Mouse (Mus musculus): ENCODE data around the gene Hrh1.

The Hrh1 gene

DNA sequence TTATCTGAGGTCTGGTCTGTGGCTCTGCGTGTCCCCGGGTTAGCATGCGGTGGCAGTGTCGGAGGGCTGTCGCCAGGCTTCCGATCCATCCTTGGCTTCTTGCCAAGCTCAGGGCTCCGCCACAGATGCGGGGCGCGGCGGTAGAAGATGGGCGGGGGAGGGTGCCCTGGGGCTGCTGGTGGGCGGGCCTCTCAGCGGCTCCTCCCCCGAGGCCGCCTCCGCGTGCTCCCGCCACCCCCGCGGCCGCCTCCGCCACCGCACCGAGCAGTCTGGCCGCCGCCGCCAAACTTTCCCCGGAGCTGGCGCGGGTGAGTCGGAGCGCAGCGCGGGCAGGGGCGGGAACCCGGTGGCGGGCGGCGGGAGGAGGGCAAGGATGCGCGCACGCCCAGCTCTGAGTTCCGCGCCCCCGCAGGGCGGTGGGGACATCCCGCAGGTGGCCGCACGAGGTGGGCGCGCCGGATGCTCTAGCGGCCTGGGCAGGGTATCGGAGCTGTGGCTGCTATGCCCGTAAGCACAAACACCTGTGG is at the start of gene Hrh1:
Gene Hrh1 (plus strand): TSS at position 246 of the 527 bp plus-strand sequence.
- TF ChIP-seq GATA4 (IDR thresholded peaks at IDR 0.05; ENCODE audit: insufficient replicate concordance, low read length), result no peak

GRCm38 (mm10) chr6:114354635-114355034 is 43.1 kb upstream of the Hrh1 start:
- no peak for TF ChIP-seq GATA4 (IDR thresholded peaks at IDR 0.05; ENCODE audit: insufficient replicate concordance, low read length)

- TF ChIP-seq GATA4 (IDR thresholded peaks at IDR 0.05; ENCODE audit: insufficient replicate concordance, low read length), result no peak
Observed at GRCm38 (mm10) chr6:114358171-114358570, 39.6 kb upstream of the Hrh1 start.

DNA sequence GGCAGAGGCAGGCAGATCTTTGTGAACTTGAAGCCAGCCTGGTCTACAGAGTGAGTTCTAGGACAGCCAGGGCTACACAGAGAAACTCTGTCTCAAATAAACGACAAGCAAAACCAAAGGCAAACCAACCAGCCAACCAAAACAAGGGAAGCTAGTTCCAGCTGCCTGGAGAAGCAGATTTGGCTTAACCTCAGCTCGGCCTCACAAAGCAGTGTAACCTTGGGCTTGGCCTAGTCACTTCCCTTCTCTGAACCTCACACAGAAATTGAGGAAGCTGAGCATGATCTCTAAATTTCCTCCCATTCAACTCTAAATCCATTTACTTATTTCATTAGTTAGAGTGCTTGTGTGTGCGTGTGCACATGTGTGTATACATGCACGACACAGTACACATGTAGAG is 35.4 kb upstream of the Hrh1 start:
- no peak for TF ChIP-seq GATA4 (IDR thresholded peaks at IDR 0.05; ENCODE audit: insufficient replicate concordance, low read length)

- TF ChIP-seq GATA4 (IDR thresholded peaks at IDR 0.05; ENCODE audit: insufficient replicate concordance, low read length), result no peak
Observed at GRCm38 (mm10) chr6:114363740-114364139, 34.0 kb upstream of the Hrh1 start.

- no peak for TF ChIP-seq GATA4 (IDR thresholded peaks at IDR 0.05; ENCODE audit: insufficient replicate concordance, low read length)
Observed at GRCm38 (mm10) chr6:114364734-114365133, 33.0 kb upstream of the Hrh1 start.

DNA sequence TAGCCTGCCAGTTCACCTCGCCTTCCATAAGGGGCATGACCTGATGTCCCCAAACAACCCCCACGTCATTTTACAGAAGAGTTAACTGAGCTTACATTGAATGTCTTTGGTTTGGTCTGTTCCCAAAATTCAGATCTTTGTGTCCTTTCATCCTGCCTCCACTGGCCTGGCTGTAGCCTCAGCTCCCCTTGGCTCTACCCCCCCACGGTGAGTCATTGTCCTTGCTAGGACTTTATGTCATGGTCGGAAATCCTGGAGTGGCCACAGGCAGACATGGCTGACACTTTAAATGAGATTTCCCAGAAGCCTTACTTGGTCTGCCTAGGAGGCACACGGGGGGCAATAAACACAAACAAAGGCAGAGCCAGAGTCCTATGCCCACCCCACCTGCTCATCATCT is 31.5 kb upstream of the Hrh1 start:
- TF ChIP-seq GATA4 (IDR thresholded peaks at IDR 0.05; ENCODE audit: insufficient replicate concordance, low read length), result no peak

GRCm38 (mm10) chr6:114367681-114368080 is 30.1 kb upstream of the Hrh1 start:
- no peak for TF ChIP-seq GATA4 (IDR thresholded peaks at IDR 0.05; ENCODE audit: insufficient replicate concordance, low read length)

GRCm38 (mm10) chr6:114368196-114368595 is 29.5 kb upstream of the Hrh1 start:
- no peak for TF ChIP-seq GATA4 (IDR thresholded peaks at IDR 0.05; ENCODE audit: insufficient replicate concordance, low read length)

DNA sequence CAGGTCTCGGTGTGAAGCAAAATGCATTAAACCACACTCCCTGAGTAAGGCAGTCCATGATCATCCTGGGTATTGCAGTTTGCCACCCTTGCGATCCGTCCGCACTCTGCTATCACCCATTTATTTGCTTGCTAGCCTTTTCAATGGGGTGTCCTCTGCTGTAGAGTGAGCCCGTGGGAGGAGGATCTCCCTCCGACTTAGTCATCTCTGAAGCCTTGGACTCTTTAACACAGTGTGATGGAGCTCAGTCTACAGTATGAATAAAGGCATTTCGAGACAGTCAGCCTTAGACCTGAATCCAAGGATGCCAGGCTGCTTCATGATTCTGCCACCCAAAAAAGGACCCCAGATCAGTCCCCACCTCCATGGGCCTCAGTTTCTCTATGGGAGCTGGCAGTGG is 25.0 kb upstream of the Hrh1 start:
- no peak for TF ChIP-seq GATA4 (IDR thresholded peaks at IDR 0.05; ENCODE audit: insufficient replicate concordance, low read length)

DNA sequence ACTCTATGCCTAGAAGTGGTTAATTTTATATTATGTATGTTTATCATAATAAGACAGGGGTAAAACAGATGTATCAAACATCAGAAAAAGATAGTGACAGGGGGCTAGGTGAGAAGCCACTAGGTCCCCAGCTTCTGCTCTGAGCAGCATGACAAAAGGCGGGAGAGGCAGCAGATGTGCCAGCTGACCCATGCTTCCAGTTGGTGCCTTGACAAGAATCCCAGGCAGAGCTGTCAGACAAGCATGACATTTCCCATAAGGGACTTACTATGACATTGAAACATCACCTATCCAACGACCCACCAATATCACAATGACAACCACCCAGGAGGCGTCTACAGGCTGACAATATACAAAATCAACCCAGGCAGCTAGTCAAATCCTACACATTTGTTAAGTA is 16.9 kb upstream of the Hrh1 start:
- TF ChIP-seq GATA4 (IDR thresholded peaks at IDR 0.05; ENCODE audit: insufficient replicate concordance, low read length), result no peak

- no peak for TF ChIP-seq GATA4 (IDR thresholded peaks at IDR 0.05; ENCODE audit: insufficient replicate concordance, low read length)
Observed at GRCm38 (mm10) chr6:114387320-114387719, 10.4 kb upstream of the Hrh1 start.

DNA sequence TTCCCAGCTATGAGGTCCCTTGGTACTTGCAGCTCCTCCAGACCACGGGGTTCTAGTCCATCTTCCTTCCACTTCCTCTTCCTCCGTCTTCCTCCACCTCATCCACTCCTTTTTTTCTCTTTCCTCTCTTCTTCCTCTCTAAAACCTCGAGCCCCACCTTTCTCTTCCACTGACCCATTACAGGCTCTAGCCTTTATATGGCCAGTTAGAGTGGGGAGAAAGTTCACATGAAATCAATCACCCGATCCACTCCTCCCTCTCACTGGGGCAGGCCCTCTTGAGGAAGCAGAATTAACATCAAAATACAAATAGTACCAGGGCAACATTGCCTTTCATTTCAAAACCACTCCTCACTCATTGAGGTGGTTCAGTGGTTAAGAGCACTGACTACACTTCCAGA is 9.9 kb upstream of the Hrh1 start:
- TF ChIP-seq GATA4 (IDR thresholded peaks at IDR 0.05; ENCODE audit: insufficient replicate concordance, low read length), result no peak

- TF ChIP-seq GATA4 (IDR thresholded peaks at IDR 0.05; ENCODE audit: insufficient replicate concordance, low read length), result no peak
Observed at GRCm38 (mm10) chr6:114390129-114390528, 7.6 kb upstream of the Hrh1 start.

DNA sequence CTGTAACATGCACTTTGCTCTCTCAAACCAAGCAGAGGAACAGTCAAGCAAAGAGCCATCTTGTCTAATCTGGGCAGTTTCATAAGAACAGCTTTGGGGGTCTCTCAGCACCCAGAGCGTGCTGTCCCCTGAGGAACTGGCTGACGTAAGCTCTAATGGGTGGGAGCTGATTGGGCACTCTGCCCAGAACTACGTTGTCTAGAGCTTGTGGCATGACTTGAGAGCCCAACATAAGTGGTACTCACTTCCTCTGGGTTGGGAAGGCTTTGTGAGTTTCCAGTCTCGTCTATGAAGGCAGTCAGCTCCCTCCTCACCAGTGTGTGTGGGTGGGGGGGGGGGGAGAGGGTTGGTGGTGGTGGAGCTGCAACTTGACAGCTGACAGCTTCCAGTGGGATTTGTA is 2.8 kb upstream of the Hrh1 start:
- TF ChIP-seq GATA4 (IDR thresholded peaks at IDR 0.05; ENCODE audit: insufficient replicate concordance, low read length), result no peak

DNA sequence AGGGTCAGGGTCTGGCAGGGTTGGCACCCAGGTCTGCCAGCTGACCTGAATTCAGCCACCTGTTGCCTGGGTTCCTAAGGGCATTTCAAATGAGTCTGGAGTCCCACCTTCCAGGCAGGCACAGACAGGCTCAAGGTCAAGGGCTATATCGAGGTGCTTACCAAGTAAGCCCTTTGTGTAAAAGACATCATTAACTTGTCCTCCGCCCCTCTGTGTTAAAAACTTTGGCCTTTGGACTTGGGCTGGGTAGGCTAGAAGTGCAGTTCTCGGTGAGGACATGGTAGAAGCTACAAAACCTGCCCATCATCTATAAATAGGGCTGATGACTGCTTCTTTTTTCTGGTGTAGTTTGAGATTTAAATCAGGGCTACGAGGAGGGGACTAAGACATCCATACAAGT is 1.1 kb upstream of the Hrh1 start:
- TF ChIP-seq GATA4 (IDR thresholded peaks at IDR 0.05; ENCODE audit: insufficient replicate concordance, low read length), result no peak

DNA sequence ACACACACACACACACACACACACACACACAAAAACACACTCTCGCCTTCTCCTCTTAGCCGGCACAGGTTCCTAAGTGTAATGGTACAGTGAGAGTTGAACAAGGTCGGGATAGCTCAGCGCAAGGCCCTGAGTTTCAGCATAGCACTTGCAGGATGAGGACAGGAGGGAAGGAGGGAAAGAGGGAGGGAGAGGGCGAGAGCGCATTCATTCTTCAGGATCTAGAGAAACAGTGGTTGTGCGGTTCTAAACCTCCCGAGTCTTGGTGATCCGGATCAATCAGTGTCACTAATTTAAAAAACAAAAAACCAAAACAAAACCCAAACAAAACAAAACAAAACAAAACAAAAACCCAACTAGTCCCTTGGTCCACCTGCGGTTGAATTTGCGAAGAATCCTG is 456 bp upstream of the Hrh1 start:
- no peak for TF ChIP-seq GATA4 (IDR thresholded peaks at IDR 0.05; ENCODE audit: insufficient replicate concordance, low read length)

GRCm38 (mm10) chr6:114398626-114399025 is 890 bp downstream of the Hrh1 start:
- TF ChIP-seq GATA4 (IDR thresholded peaks at IDR 0.05; ENCODE audit: insufficient replicate concordance, low read length), result no peak

Measured in liver, adult (tissue).